Mouse (Mus musculus) megakaryocyte, embryonic 14.5 days (primary cell): ENCODE results near the gene Itgb7. TPM values are rescaled to one million over a fixed set of nuclear protein-coding genes. Genes with fewer than 3 reads are reported as not detected.
"Not testable (repeated sequence)": the region's sequence is repeated elsewhere in the genome, so short reads cannot be mapped to it uniquely, and the experiment has no call there.

ENCODE experiments used
- H3K27me3 ChIP-seq: replicated peaks from 2 replicates; pipeline ENCODE3; 2012; ENCODE audit warnings: inconsistent platforms
- H3K36me3 ChIP-seq: replicated peaks from 2 replicates; pipeline ENCODE3; 2012; ENCODE audit warnings: low read length, inconsistent platforms, mixed read lengths
- H3K4me1 ChIP-seq: 2 replicates; pipeline ENCODE4 v1.6.1; 2012; ENCODE audit warnings: inconsistent platforms
- H3K4me3 ChIP-seq: replicated peaks from 2 replicates; pipeline ENCODE3; 2012; ENCODE audit warnings: moderate library complexity, mild to moderate bottlenecking, inconsistent platforms
- H3K9me3 ChIP-seq: 2 replicates; pipeline ENCODE4 v1.6.1; 2012; ENCODE audit warnings: inconsistent platforms
- FLI1 ChIP-seq: IDR thresholded peaks from 2 replicates; pipeline ENCODE4 v1.6.1; 2012; ENCODE audit warnings: low read length, inconsistent platforms, mixed read lengths
- GATA1 ChIP-seq: IDR thresholded peaks from 3 replicates; pipeline ENCODE4 v1.6.1; 2012; ENCODE audit warnings: mixed read lengths, low read length, inconsistent platforms, borderline replicate concordance
- polyA plus RNA-seq: library from polyadenylated mRNA; stranded (reverse); fragments of >175 nt; gene quantifications from 2 replicates; pipeline ENCODE4 v1.2.3, GENCODE M21; 2012; ENCODE audit warnings: low replicate concordance; ENCODE audit not compliant: insufficient read depth

The Itgb7 gene
- polyA plus RNA-seq, 1 experiment: 19.9 TPM

DNA sequence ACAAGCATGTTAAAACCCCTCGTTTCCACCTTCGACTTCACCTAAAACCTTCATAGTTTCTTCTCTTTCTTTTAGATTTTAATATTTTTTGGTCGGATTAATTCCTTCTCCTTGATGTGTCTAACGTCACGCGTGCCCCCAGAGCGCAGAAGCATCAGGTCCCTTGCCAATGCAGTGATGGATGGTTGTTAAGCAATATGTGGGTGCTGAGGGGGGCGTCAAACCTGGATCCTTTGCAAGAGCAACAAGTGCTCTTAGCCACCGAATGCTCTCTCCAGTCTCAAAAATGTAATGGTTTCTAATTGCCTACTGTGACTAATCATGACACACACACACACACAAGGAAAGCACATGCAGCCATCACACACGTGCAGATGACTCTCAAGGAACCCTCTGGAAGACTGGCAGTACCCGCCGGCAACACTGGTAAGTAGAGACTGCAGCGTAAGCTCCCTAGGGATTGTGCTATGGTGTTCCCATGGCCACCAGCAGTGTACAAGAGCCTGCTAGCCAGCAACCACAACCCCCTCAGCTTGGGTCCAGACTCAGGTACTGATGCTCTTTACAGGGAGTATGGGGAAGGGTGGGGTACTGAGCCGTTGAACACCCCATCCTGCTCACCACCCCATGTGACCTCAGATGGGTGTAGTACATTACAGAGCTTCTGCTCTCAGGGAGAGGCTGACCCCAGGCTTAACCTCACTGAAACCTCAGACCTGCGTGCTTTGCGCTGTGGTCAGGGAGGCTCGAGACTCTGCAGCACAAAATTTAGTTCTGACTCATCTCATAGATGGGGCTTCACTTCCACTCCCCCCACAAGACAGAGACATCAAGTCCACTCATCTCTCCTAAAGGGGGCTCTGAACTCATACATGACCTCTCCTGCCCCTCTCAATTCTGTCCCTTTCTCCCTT lies 1.1 kb downstream of the Itgb7 start:
- Histone ChIP-seq H3K27me3 (peaks cover 24% of the 10 kb centered on the region), H3K9me3 (peaks cover 4% of the 10 kb centered on the region), H3K4me3 (peak overlapping the region; percentile 86), H3K36me3 (peaks cover 19% of the 10 kb centered on the region), H3K4me1 (peaks cover 68% of the 10 kb centered on the region)
- no peak for TF ChIP-seq GATA1
- TF ChIP-seq FLI1: no peak

DNA sequence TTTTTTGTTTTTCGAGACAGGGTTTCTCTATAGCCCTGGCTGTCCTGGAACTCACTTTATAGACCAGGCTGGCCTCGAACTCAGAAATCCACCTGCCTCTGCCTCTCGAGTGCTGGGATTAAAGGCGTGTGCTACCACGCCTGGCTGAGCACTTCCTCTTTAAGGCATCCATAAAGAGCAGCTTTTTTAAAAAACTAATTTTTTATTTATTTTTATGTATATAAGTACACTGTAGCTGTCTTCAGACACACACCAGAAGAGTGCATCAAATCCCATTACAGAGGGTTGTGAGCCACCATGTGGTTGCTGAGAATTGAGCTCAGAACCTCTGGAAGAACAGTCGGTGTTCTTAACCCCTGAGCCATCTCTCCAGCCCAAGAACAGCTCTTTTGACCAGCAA lies 6.1 kb downstream of the Itgb7 start:
- peaks cover 33% of the 10 kb centered on the region for H3K4me1 ChIP-seq
- H3K4me3 ChIP-seq, H3K36me3 ChIP-seq: not testable (repeated sequence)

DNA sequence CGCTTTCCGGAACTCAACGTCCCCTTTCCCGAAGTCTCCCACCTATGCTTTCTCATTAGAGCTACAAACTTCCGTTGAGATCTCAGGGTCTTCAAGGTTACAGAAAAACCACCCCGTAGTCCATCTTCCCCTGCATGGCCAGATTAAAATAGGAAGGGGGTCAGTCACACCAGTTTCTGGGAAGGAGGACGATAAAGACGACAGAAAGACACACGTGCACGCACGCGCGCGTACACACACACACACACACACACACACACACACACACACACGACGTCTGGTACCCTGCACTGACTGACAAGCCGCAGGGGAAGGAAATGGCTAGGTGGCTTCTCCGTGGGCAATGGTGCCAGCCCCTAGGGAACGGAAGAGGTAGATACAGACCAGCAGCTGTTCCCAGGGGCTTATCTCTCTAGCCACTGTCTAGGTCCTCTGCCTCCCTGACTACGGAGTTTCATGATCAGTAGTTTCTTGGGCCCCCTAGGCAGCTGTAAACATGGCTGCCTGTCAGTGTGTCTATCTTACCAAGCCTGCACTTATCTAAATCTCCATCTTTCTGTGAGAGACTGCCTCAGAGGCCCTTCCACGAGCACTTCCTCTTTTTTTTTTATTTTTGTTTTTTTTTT lies 6.6 kb downstream of the Itgb7 start:
- Histone ChIP-seq H3K36me3 (peaks cover 3% of the 10 kb centered on the region), H3K4me1 (peaks cover 29% of the 10 kb centered on the region), H3K9me3 (peaks cover 4% of the 10 kb centered on the region), H3K27me3 (peaks cover 39% of the 10 kb centered on the region), H3K4me3 (peak overlapping the region; percentile 90)
- TF ChIP-seq GATA1 (peak; percentile 22; the same call in 1 of the 3 replicates), FLI1 (no peak)

More for the DNA sequence above, 6.1 kb downstream of the Itgb7 start:
- peaks cover 40% of the 10 kb centered on the region for H3K27me3 ChIP-seq
- not testable (repeated sequence) for H3K9me3 ChIP-seq

DNA sequence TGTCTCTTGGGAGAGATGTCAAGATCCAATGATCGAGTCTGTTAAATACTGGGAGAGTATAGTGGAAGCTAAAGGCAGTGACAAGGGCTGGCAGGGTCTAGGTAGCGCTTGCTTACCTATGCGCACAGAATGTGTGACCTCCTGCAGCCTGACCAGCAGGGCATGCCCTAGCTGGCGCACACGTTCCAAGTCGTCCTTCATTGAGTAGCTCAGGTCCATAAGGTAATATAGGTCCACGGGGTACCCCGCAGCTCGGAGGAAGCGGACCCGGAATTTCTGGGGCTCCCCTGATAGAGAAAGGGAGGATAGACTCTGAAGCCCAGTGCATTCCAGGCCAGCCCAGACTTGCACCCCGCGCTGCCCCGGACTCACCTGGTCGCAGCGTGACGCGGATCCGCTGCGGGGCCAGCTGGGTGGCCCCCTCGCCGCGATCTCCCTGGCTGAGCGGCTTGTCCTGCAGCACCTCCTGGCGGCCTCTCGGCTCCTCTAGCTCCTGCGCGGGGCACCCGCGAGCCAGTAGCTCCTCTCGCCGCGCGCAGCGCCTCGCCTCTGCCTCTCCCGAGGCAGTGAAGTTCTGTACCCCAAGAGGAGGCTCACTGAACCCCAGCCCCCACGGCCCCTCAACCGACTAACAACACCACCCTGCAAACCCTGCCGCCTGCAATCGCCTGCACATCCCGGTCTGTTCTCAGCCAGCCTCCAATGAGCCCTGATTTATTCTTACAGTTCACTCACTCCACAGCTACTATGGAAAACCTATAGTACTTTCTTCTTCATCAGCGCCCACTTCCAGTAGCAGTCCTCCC lies 7.4 kb downstream of the Itgb7 start:
- peak overlapping the region; percentile 90 for H3K4me3 ChIP-seq
- no peak for TF ChIP-seq FLI1
- no peak for TF ChIP-seq GATA1
- H3K9me3 ChIP-seq: peaks cover 4% of the 10 kb centered on the region
- peaks cover 39% of the 10 kb centered on the region for H3K27me3 ChIP-seq
- H3K4me1 ChIP-seq: peaks cover 29% of the 10 kb centered on the region
- peaks cover 3% of the 10 kb centered on the region for H3K36me3 ChIP-seq

DNA sequence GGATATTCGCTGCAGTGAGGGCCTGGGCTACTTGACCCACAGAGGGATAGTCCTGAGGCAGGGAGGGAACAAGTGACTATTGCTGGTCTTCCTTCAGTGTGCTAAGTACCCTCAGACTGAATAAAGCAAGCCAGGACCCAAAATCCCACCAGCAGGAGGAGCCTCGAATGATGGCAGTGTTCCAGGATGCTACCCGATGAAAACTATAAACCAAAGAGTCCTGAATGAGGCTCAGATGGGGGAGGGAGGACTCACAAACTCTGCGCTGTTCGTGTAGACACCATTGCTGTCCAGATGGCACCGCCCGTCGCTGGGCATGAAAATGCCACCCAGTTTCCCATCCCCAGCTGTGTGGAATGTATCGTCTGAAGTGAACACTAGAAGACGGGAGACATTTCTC lies 9.4 kb downstream of the Itgb7 start:
- TF ChIP-seq GATA1 (no peak), FLI1 (no peak)
- H3K4me1 ChIP-seq: peaks cover 24% of the 10 kb centered on the region
- H3K27me3 ChIP-seq: peaks cover 32% of the 10 kb centered on the region
- no peak overlapping the region for H3K4me3 ChIP-seq
- peaks cover 8% of the 10 kb centered on the region for H3K36me3 ChIP-seq
- H3K9me3 ChIP-seq: peaks cover 4% of the 10 kb centered on the region

DNA sequence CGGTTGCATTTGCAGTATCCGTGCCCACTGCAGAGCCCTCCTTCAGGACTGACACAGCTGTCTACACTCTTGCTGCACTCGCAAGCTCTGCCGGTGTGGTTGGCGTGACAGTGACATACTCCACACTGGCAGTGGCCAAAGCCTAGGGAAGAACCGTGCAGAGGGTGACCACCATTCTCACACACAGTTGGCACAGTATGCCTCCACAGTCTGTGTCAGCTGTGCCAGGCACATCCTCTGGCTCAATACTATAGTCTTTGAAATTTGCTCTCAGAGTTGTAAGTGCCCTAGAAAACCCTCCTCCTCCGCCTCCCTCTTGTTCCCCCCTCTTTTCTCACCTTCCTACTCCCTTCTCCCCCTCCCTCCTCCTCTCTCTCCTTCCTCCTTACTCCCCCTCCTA lies 14.4 kb downstream of the Itgb7 start:
- Histone ChIP-seq H3K9me3 (no peaks in the 10 kb centered on the region), H3K4me1 (peaks cover 12% of the 10 kb centered on the region), H3K4me3 (no peak overlapping the region), H3K27me3 (peaks cover 11% of the 10 kb centered on the region), H3K36me3 (peaks cover 55% of the 10 kb centered on the region)
- TF ChIP-seq GATA1: no peak
- TF ChIP-seq FLI1: no peak

DNA sequence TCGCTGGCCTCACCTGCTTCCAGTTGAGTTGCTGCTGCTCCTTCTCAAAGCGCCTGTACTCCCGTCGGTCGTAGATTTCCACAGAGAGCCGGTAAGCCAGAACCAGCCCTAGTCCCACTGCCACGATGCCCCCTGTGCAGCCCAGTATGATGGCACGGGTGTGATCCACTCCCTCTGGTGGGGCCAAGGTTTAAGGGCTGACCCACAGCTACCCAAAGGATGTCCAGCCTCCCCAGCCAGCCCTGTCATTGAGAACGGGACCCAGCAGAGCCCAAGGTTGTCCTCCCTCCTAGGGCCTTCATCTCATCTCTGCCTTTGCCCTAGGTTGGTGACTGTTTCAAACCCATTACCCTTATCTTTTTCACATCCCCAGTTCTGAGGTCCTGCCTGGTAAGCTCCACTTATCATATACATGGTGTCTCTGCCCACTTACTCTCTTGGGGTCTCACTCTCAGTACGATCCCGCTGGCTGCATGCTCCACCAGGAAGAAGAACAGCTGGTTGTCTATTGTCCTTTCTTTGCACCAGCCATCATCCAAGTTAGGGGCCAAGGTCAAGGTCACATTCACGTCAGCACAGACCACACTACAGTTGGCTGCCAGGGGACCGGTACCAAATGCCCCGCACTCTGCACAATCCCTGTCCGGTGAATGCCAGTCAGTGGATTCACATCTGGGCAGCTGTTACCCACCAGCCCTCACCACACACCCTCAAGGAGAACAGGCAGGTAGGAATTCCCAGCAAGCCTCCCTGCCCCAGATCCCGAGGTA lies 15.1 kb downstream of the Itgb7 start:
- Histone ChIP-seq H3K4me3 (no peak overlapping the region), H3K36me3 (peaks cover 61% of the 10 kb centered on the region), H3K27me3 (peaks cover 5% of the 10 kb centered on the region), H3K9me3 (no peaks in the 10 kb centered on the region), H3K4me1 (peaks cover 14% of the 10 kb centered on the region)
- no peak for TF ChIP-seq GATA1
- no peak for TF ChIP-seq FLI1

DNA sequence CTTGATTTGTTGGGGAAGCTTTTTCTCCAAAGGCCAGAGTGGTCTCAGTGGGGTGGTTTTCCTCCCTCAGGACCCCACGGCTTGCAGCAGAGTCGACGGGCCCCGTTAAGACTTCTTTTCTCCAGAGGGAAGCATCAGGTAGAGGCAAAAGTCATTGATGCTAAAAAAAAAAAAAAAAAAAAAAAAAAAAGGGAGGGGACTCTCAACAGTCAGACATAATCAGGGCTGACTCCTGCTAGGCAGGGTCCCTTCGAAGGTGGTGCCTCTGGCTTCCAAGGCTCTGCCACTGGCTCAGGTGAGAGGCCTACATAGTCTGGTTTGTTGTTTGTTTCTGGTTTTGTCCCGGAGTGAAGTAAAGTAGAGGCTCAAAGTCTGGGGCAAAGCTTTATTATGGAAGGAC lies 16.1 kb downstream of the Itgb7 start:
- Histone ChIP-seq H3K27me3 (peaks cover 5% of the 10 kb centered on the region), H3K4me3 (no peak overlapping the region), H3K9me3 (no peaks in the 10 kb centered on the region), H3K36me3 (peaks cover 67% of the 10 kb centered on the region), H3K4me1 (peaks cover 18% of the 10 kb centered on the region)
- TF ChIP-seq GATA1 (no peak), FLI1 (no peak)

DNA sequence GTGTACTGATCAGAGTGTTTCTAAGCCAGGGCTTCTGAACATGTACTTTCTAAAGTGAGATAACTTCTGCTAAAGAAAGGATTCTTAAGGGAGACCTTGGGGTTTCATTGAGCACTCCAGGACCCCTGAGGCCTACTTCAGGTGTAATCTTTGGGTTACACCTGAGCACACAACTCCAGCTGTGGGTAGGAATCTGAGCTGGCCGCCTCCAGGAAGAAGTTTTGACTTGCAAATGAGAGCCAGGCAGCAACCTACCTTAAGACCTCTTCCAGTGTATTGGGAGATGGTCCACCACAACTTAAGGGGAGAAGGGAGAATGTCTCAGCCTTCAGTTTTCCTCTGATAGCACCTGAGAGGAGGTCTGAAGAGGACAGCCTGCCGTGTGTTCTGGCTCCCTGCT lies 17.6 kb downstream of the Itgb7 start:
- Histone ChIP-seq H3K4me3 (no peak overlapping the region), H3K36me3 (peaks cover 80% of the 10 kb centered on the region), H3K4me1 (peaks cover 23% of the 10 kb centered on the region), H3K27me3 (peaks cover 5% of the 10 kb centered on the region), H3K9me3 (no peaks in the 10 kb centered on the region)
- TF ChIP-seq GATA1: no peak
- TF ChIP-seq FLI1: no peak
